Mouse (Mus musculus): Measurements from ENCODE around the gene Ppp1r14a.
A peak's percentile ranks its signal among the peaks of the same experiment; 100 is the strongest.

The Ppp1r14a gene

DNA sequence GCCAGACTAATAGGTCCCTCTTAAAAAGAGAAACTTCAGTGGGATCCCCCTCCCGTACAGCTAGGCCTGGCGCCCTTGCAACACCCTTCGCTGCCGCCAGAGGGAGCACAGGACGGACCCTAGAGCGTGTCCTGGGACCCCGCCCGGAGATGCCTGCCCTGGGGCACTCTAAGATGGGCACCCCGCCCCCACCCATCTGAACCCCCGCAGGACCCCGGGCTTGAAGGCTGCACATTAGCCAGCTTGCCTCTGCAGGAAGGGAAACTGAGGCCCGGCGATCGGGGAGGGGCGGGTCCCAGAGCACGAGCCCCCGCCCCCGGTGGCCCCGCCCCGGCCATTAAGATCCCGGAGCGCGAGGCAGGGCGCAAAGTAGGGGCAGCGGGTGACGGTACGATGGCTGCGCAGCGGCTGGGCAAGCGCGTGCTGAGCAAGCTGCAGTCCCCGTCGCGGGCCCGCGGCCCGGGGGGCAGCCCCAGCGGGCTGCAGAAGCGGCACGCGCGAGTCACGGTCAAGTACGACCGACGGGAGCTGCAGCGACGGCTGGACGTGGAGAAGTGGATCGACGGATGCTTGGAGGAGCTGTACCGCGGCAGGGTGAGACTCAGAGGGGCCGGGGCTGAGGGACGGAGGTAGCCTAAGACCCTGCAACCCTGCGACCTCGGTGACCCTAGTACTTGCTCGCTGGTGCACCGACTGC lies at the start of gene Ppp1r14a:
Gene Ppp1r14a, plus strand, starts transcription at position 367 of the 697 bp plus-strand sequence.
- DNase-seq (ENCODE audit: low read depth, low spot score) = no peak

DNA sequence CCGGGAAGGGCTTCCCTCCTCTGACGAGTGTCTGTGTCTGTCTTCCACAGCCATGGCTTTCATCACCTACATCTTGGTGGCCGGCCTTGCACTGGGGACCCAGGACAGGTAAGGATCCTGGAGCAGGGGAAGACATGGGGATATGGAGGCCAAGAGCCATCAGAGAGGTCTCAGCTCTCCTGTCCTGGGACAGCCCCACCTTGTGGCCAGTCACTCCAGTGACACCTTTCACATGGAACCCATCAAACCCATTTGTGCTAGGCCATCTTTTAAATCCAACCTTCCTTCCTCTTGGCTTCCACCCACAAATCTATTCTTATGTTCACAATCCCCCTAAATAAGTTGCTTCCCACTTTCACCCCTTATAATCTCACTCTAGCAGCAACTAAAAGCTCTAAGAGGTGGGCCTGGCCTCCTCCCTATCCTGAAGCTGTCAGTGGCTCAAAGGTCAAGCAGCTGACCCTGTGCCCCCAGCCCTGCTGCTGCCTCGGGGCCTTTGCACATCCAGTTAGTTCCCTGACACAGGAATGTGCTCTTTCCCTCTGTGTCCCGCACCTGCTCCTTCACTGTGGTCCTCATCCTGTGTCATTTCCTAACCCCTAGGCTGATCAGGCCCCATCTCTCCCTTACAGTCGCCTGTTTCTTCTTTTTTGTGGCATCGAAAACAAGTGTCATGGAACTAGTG lies 44.2 kb upstream of the Ppp1r14a start:
- DNase-seq (ENCODE audit: low read depth, low spot score) = no peak

DNA sequence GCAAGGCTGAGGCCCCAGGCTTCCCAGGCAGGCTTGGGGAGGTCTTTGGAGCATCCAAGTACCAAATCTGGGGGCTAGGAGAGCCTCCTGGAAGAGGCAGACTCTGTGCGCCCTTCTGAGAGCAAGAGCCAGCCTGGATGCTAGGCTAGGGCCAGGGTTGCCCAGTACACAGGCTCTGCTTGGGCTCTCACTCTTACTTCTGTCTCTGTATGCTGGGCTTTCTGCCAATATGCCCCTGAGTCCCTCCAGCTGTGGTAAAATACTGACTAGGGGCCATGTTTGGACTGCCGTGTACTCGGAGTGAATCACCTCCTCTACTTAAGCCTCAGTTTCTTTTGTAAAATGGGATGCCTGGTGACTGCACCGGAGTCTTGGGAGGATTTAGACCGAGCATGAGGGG lies 43.1 kb upstream of the Ppp1r14a start:
- DNase-seq (ENCODE audit: low read depth, low spot score) = no peak

DNA sequence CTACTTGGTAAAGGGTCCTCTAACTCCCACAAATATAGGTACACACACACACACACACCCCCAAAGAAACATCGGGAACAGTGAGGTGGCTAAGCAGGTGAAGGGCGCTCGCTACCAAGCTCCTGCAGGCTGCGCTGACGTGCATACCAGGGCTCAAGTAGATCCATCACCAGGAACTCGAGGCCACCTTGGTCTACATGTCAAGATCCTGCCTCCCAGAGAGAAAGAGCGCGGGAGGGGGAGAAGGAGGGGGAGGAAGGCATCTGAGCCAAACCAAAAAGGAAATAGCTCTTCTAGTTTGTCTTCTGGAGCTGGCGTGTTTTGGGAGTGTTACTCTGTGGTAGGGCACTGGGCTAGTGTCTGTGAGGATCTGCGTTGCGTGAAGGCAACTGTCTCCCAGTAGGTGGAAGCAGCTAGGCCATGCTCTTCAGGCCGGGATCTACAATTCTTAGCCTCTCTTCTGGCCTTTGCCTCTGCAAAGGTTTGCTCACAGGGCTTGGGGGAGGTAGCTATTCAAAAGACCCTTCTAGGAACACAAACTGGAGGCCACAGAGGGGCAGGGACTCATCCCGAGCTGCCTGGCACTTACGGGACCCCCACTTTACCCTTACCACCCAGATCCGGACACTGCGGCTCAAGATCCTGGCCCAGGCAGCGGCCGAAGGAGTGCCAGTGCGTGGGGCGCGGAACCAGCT lies 42.3 kb upstream of the Ppp1r14a start:
- no peak for DNase-seq (ENCODE audit: low read depth, low spot score)

DNA sequence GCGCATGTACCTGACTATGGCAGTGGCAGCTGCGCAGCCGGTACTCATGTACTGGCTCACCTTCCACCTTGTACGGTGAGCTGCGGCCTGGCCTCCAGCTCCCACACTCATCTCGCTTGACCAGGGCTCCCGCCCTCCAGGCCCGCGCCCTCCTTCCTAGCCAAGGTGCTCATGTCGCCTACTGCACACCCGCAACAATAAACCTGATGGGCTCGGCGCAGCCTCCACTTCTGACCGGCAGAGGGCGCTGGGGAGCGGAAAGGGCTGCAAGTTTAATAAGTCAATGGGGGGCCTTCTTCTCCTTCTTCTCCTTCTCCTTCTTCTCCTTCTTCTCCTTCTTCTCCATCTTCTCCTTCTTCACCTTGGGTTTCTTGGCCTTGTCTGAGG lies 41.8 kb upstream of the Ppp1r14a start:
- DNase-seq (ENCODE audit: low read depth, low spot score) = peak; percentile 74

GRCm38 (mm10) chr7:29247706-29248105 lies 41.4 kb upstream of the Ppp1r14a start:
- no peak for DNase-seq (ENCODE audit: low read depth, low spot score)

DNA sequence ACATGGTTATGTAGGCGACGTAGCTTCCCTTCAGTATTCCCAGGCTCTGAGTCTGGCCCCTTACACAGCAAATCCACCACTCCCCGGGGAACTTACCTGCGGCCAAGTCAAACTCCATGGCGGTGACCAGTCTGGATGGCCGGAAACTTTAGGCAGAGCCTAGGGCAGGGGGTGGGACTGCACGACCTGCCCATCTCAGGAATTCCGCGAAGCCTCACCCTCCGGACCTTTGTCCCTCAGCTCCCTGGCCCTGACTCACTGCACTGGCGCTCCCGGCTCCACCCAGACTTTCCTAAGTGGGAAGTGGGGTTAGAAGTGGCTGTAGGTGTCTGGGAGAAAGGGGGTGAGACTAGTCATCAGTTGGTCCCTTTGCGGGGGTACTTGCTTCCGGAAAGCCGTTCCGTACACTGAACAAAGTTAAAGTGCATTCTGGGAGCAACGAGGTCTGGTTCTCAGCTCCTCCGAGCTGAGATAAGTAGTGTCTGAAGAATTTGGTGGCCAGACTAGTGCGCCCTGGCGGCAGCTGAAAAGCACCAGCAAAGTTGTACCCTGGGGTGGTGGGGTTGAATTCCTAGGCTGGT lies 40.8 kb upstream of the Ppp1r14a start, which contains the start of gene 2200002D01Rik:
Gene 2200002D01Rik, minus strand, starts transcription at position 206 of the 581 bp plus-strand sequence.
- no peak for DNase-seq (ENCODE audit: low read depth, low spot score)

- no peak for DNase-seq (ENCODE audit: low read depth, low spot score)
Observed at GRCm38 (mm10) chr7:29251166-29251565, 37.9 kb upstream of the Ppp1r14a start.

DNA sequence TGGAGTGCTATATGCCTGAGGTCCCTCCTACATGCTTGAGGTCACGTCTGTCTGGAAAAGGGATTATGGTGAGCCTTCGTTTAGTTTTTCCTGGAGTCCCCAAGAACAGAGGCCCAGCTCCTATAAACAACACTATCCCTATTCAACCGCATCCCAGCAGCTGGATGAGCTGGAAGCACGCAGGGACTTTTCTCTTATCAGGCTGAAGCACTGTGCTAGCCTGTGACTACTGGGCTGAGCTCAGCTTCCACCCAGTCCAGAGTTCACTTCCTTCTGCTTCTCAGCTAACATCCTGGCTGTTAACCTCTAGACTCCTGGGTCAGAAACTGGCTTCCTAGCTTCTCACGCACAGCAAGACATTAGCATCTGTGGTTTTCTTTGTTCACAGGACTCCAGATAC lies 35.3 kb upstream of the Ppp1r14a start:
- no peak for DNase-seq (ENCODE audit: low read depth, low spot score)

DNA sequence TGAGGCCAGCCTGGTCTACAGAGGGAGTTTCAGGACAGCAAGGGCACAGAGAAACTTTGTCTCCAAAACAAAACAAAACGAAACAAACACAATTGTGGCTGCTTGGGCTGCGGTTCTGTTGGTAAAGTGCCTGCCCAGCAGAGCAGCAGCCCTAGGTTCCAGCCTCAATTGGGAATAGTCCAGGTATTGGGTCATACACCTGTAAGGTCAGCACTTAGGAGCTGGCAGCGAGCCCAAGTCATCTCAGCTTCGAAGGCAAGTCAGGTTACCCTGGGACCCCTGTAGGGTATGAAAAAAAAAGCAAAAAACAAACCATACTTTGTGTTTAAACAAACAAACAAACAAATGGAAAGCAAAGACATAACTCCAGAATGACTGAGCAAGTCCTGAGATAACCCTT lies 33.2 kb upstream of the Ppp1r14a start:
- no peak for DNase-seq (ENCODE audit: low read depth, low spot score)

DNA sequence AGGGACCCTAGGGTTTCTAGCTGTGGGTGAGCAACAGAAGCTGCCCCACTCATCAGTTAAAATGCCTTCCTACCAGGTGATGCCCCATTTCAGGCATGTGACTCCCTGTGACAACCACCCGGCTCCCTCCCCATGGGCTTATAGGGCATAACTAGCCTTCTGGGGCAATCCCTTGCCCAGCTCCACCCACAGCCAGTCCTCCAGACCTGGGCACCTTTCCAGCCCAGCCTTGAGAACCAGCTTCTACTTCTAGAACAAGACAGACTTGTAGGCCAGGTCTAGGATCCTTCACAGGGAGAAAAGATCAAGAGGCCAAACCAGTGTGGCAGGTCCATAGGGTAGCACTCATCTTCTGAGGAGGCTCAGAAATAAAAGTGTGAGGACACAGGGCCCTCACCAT lies 31.7 kb upstream of the Ppp1r14a start:
- DNase-seq (ENCODE audit: low read depth, low spot score) = no peak

GRCm38 (mm10) chr7:29259781-29260730 lies 29.1 kb upstream of the Ppp1r14a start:
- no peak for DNase-seq (ENCODE audit: low read depth, low spot score)

- DNase-seq (ENCODE audit: low read depth, low spot score) = no peak
Observed at GRCm38 (mm10) chr7:29262151-29262550, 27.0 kb upstream of the Ppp1r14a start.

DNA sequence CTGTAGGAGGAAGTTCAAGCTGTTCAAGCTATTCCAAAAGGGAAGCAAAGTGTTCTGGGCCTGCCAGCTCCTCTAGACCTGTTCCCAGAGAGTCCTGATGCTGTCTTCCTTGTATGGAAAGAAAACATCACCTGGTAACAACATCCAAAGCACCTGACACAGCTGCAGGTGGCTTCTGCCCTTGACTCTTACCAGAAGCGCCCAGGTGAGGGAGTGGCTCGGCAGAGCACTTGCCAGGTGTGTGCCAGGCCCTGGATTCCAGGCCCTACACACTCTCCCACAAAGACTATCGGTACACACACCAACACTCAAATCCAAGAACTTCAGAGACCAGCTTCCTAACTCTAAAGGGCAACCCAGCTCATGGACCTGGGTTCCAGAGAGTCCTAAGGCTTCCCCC lies 25.3 kb upstream of the Ppp1r14a start:
- DNase-seq (ENCODE audit: low read depth, low spot score) = no peak

DNA sequence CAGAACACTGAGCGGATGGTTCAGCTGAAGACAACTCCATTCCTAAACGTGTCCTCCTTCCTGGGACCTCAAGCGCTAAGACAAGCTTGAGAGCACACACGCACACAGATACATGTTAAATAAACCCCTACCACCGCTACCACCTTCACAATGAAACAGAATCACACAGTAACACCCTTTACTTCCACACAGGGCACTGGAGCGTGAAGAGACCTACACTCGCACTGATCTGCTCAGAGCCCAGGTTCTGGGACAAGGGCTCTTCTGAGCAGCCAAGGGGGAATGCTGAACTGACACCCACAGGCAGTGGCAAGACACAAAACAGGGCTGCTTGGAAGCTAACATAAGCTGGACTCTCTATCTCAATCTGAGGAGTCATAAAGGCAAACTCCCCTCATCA lies 23.5 kb upstream of the Ppp1r14a start:
- DNase-seq (ENCODE audit: low read depth, low spot score) = no peak

GRCm38 (mm10) chr7:29266931-29267330 lies 22.2 kb upstream of the Ppp1r14a start:
- DNase-seq (ENCODE audit: low read depth, low spot score) = no peak

DNA sequence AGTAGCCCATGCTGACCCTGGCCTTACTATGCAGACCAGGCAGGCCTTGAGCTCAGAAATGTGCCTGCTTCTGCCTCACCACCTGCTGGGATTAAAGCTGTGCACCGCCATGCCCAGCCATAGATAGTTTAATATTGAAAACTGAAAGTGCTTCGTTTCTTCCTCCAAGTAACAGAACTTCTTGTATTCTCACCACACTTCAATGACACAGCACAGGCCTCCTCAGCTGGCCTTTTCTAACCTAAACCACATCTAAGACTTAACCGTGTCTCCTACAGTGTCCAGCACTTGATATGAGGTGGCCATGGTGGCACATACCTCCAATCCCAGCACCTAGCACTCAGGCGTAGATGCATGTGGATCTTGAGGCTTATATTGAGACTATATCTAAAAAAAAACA lies 18.7 kb upstream of the Ppp1r14a start:
- no peak for DNase-seq (ENCODE audit: low read depth, low spot score)

DNA sequence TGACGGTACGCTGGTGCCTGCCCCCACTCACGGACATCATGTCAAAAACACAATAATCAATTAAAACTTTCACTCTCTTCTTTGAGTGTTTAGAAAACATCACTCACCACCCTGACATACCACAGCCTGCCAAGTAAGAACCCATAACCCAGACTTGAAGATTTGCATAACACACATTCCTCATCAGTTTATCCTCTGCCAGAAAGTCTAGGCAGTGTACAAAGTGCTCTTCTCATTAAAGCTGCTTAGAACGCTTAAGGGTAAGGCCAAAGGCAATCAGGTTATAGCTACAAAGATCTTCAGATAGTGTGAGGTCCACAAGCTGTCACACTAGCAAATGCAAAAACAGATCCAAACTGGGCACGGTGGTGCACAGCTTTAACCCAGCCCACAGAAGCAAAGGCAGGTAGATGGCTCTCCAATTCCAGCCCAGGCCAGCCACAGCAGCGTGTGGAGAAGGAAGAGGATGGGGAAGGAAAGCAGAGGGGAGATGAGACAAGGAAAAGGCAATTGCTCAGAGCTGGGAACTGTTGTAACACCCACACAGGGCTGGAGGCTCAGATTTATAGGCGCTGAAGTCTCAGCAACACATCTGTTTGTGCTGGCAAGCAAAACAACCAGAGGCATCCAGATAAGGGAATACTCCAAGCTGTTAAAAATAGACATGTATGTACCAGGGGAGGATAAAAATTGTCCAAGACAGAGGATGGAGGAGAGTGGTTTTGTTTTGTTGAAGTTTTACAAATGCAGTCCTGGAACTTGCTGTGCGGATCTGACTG lies 17.2 kb upstream of the Ppp1r14a start:
- peak; percentile 90 for DNase-seq (ENCODE audit: low read depth, low spot score)

DNA sequence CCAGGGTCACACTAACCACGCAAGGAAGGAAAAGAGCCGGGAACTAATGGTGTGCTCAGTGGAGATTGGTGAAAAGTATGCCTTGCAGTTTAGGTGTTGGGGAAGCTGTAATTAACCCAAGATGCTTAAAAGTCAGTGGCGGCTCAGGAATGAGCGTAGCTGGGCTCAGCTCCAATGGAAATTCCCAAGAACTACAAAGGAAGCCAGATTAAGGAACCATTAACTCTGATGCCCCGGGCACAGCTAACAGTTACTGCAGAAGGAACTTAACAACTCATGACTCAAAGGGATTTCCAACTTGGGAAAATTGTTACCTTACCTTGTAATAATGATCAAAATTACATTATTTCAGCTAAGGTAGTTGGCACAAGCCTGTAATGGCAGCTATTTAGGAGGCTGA lies 12.4 kb upstream of the Ppp1r14a start:
- no peak for DNase-seq (ENCODE audit: low read depth, low spot score)

DNA sequence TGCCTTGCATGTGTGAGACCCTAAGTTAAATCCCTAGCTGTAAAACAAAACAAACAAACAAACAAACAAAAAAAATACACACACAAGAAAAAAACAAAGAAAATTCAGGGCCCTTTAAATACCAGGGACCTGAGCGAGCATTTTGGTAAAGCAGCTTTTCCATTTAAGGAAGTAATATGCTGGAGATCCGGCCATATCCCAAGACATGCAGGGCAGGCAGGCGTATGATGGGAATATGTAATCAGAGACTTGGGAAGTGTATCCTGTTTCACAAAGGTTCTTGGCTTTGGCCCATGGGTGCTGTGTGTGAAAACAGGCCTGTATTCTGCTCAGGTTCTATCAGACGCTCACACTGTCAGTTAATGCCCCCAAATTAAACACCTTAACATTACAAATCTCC lies 11.6 kb upstream of the Ppp1r14a start:
- no peak for DNase-seq (ENCODE audit: low read depth, low spot score)
